Mouse (Mus musculus) left cerebral cortex, postnatal 14 days (tissue): ENCODE data around the gene Iqcn. TPM values are rescaled to one million over a fixed set of nuclear protein-coding genes. Genes with fewer than 3 reads are reported as not detected.
A peak's percentile ranks its signal among the peaks of the same experiment; 100 is the strongest.

ENCODE experiments used
- DNase-seq, 2 experiments: peaks; one replicate each; pipeline ENCODE4 v3.0.0; 2021 to 2022; ENCODE audit warnings: low spot score in 2 of 2, mixed read lengths in 1 of 2
- intact Hi-C: fragments of 180-260 bp; cut with DNase I; formaldehyde crosslinking; loops from one replicate; pipeline ENCODE4 v1.15.1; 2025
- long read RNA-seq, 2 experiments: library from polyadenylated mRNA; stranded (forward); transcript quantifications; one replicate each; pipeline ENCODE4 v2.0.0; 2021
- total RNA-seq, 2 experiments: library from RNA; stranded (reverse); gene quantifications; 2 replicates each; pipeline ENCODE4 v1.2.3; 2021

The Iqcn gene
- under 1 TPM in 1 of 2 experiments, not detected in 1; 0.08 TPM for total RNA-seq
- long read RNA-seq, experiment 1 = 0 reads
- long read RNA-seq, experiment 2 = 0 reads

GRCm38 (mm10) chr8:70703287-70703686, at the start of gene Iqcn:
Gene Iqcn, plus strand, starts transcription at chr8:70703457.
- no peak for DNase-seq
- intact Hi-C loops = loop anchor here (10.0 kb wide), 1 partner anchor 52 kb away; the partner anchor contains the start of gene Rab3a

GRCm38 (mm10) chr8:70654121-70654520, 49.1 kb upstream of the Iqcn start:
- intact Hi-C loops = no loop called here
- DNase-seq = no peak

- intact Hi-C loops = loop anchor here (5.0 kb wide), 1 partner anchor 43 kb away; no protein-coding TSS in a partner anchor
- DNase-seq = no peak
Measured at GRCm38 (mm10) chr8:70655469-70655868, 47.8 kb upstream of the Iqcn start.

- intact Hi-C loops = loop anchor here (5.0 kb wide), 1 partner anchor 44 kb away; no protein-coding TSS in a partner anchor
- DNase-seq = no peak
Measured at GRCm38 (mm10) chr8:70656193-70656790, 47.0 kb upstream of the Iqcn start.

- DNase-seq = no peak
- intact Hi-C loops = loop anchor here (5.0 kb wide), 1 partner anchor 45 kb away; no protein-coding TSS in a partner anchor
Measured at GRCm38 (mm10) chr8:70657214-70657613, 46.0 kb upstream of the Iqcn start.

DNA sequence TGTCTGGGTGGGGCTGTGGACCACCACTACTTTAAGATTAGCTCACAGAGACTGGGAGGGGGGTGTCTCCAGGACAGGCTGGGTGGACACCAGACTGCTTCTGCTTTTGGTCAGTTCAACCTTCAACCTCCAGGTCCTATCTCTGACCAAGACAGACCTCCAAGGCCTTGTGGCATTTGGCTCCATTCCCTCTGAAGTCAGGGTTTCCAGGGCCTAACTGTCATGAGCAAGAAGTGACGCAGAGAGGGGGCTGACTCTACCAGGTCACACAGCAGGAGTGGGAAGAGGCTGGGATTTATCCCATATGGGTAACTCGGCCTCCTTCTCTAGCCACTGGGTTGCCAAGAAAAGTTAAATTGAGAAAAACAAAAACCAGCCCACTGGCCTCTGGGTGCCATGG, 45.5 kb upstream of the Iqcn start:
- no peak for DNase-seq
- intact Hi-C loops = loop anchor here (5.0 kb wide), 1 partner anchor 45 kb away; no protein-coding TSS in a partner anchor

DNA sequence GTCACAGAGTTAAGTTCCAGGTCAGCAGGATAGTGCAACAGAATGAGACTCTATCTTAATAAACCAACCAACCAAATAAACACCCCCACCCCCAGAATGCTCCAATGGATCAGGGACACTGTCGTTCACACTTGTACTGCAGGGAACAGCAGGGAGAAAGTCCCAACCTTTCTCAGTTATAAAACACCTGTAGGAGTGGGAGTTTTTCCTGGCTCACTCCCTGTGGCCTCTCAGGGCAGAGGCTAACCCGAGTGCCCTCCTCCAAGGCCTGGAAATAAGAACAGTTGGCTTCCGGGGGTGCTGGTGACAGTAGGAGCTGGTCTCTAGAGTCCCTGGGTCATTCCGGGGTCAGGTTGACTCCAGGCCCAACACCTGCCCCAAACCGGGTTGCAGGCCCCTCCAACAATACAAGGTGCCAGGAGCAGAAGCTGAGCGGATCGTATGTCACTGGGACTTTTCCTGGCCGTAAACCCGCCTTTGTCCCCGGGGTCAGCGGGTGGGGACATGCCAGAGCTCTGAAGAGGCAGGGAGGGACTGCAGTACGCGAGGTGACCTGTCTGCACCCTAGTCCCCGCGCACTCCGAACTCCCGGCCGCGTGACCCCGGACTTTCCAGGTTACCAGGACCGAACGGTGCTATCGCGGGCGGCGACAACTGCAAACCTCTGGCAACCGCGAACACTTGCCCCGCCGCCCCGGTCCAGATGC, 44.2 kb upstream of the Iqcn start:
- DNase-seq = no peak

GRCm38 (mm10) chr8:70659604-70660272, 43.5 kb upstream of the Iqcn start:
- peak; percentile 46 to 82 for DNase-seq
- intact Hi-C loops = loop anchor here (5.0 kb wide), 1 partner anchor 47 kb away; no protein-coding TSS in a partner anchor

More for the DNA sequence above, 44.2 kb upstream of the Iqcn start:
- intact Hi-C loops = loop anchor here (5.0 kb wide), 1 partner anchor 47 kb away; no protein-coding TSS in a partner anchor

GRCm38 (mm10) chr8:70660273-70660725, 43.0 kb upstream of the Iqcn start, which contains the start of gene Pgpep1:
Gene Pgpep1, minus strand, starts transcription at chr8:70660388.
- intact Hi-C loops = no loop called here
- DNase-seq = no peak

- DNase-seq = no peak
- intact Hi-C loops = no loop called here
Measured at GRCm38 (mm10) chr8:70663691-70664090, 39.6 kb upstream of the Iqcn start.

GRCm38 (mm10) chr8:70664631-70665030, 38.6 kb upstream of the Iqcn start:
- no peak for DNase-seq
- intact Hi-C loops = no loop called here

DNA sequence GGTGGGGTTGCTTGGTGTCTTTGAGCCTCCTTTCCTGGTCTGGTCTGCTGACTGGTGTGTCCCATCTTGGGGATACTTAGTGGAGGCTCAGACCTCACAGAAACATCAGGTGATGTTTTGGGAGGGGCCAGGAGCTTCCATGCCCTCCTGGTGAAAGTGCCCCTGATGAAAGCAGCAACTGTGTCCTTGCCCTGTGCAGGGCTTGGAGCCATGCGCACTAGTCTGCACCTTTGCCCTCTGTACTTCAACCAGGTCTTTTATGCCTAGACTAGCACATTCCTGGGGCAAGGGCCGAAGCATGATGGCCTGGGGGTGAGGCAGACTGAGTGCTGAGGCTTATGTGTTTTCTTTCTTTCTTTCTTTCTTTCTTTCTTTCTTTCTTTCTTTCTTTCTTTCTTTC, 37.7 kb upstream of the Iqcn start:
- no peak for DNase-seq
- intact Hi-C loops = no loop called here

GRCm38 (mm10) chr8:70667071-70667470, 36.2 kb upstream of the Iqcn start:
- intact Hi-C loops = no loop called here
- DNase-seq = peak; percentile 46 to 78

DNA sequence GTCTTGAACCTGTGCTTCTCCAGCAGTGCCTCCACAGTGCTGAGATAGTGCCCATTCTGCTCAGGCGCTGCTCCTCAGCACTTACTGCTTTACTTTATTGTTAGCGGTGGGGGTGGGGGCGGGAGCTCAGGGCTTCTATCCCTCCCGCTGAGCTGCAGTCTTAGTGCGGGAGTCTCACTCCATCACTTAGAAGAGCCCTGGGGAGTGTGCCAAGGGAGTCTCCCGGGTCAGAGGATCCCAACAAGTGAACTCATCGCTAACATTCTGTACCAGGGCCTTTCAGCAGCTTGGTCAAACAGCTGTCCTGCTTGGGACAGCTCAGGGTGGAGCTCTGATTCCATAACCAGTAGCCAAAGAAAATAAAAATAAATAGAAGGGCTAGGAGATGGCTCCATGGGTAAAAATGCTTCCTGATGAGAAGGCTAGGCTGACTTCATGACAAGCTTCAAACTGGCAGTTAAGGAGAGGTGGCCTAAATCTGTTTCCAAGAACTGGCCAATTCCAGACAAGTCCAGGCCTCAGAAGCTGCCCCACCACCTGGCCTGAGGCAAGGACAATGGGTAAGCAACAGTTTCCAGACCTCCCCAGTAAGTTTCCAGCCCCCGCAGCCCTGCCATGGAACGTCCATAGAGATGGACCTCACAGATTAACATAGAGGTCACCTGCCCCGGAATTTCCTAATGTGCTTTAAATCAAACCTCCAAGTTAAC, 31.5 kb upstream of the Iqcn start:
- intact Hi-C loops = loop anchor here (5.0 kb wide), 1 partner anchor 44 kb away; no protein-coding TSS in a partner anchor
- no peak for DNase-seq

- no peak for DNase-seq
Measured at GRCm38 (mm10) chr8:70672325-70673078, 30.8 kb upstream of the Iqcn start.

GRCm38 (mm10) chr8:70673079-70673856, 30.0 kb upstream of the Iqcn start, which contains the start of gene Lsm4:
Gene Lsm4, plus strand, starts transcription at chr8:70673248.
- DNase-seq = peak; percentile 98 to 99
- intact Hi-C loops = loop anchor here (1.0 to 5.0 kb wide), 2 partner anchors 27 to 46 kb away; no protein-coding TSS in a partner anchor

More at GRCm38 (mm10) chr8:70672325-70673078, 30.8 kb upstream of the Iqcn start:
- intact Hi-C loops = loop anchor here (1.0 to 5.0 kb wide), 2 partner anchors 28 to 45 kb away; no protein-coding TSS in a partner anchor

GRCm38 (mm10) chr8:70674109-70674508, 29.1 kb upstream of the Iqcn start:
- intact Hi-C loops = loop anchor here (5.0 kb wide), 1 partner anchor 47 kb away; no protein-coding TSS in a partner anchor
- no peak for DNase-seq
